8 mouse cellular contexts compared by ENCODE assay signal in genomic region chr1:35385430-35385829, GRCm38 (mm10).
DNase-seq lines count a peak whose midpoint lies in the region; ATAC-seq lines count a peak whose summit lies in the region.

No protein-coding gene starts in this region.

- no peaks in the 10 kb centered on the region for H3K4me1 ChIP-seq in intestine, embryonic 14.5 days (replicated peaks; ENCODE audit: control insufficient read depth, insufficient read depth, low read length)
- H3K4me1 ChIP-seq in intestine, embryonic 15.5 days (replicated peaks), result no peaks in the 10 kb centered on the region
- no peaks in the 10 kb centered on the region; the same call in 1 of the 2 replicates for H3K4me1 ChIP-seq in hindbrain, embryonic 16.5 days (ENCODE audit: control insufficient read depth, insufficient read depth, low read depth, low read length)
- no peaks in the 10 kb centered on the region for H3K4me1 ChIP-seq in limb, embryonic 11.5 days (ENCODE audit: control insufficient read depth, insufficient read depth, low read length)

- H3K36me3 ChIP-seq in intestine, embryonic 14.5 days (ENCODE audit: control insufficient read depth, insufficient read depth, low read length), result no peaks in the 10 kb centered on the region
- no peaks in the 10 kb centered on the region for H3K36me3 ChIP-seq in intestine, embryonic 15.5 days
- H3K36me3 ChIP-seq in hindbrain, embryonic 16.5 days (ENCODE audit: control insufficient read depth, insufficient read depth, low read length), result no peaks in the 10 kb centered on the region
- H3K36me3 ChIP-seq in limb, embryonic 11.5 days (ENCODE audit: control insufficient read depth, insufficient read depth, low read length), result no peaks in the 10 kb centered on the region

- no peaks in the 10 kb centered on the region for H3K27me3 ChIP-seq in intestine, embryonic 14.5 days (replicated peaks; ENCODE audit: control insufficient read depth, insufficient read depth, low read length)
- no peaks in the 10 kb centered on the region for H3K27me3 ChIP-seq in intestine, embryonic 15.5 days (replicated peaks)
- H3K27me3 ChIP-seq in hindbrain, embryonic 16.5 days (replicated peaks; ENCODE audit: control insufficient read depth, insufficient read depth, low read length), result no peaks in the 10 kb centered on the region
- H3K27me3 ChIP-seq in limb, embryonic 11.5 days (ENCODE audit: control insufficient read depth, insufficient read depth, low read length), result no peaks in the 10 kb centered on the region

- H3K27ac ChIP-seq in intestine, embryonic 14.5 days (ENCODE audit: low read depth), result no peak overlapping the region
- H3K27ac ChIP-seq in intestine, embryonic 15.5 days, result no peak overlapping the region
- H3K27ac ChIP-seq in hindbrain, embryonic 16.5 days (ENCODE audit: low read depth, low read length), result no peak overlapping the region
- H3K27ac ChIP-seq in limb, embryonic 11.5 days (replicated peaks; ENCODE audit: low read depth, low read length), result no peak overlapping the region

- WGBS in intestine, embryonic 14.5 days, result 33% methylated on average over 9 of the region's 9 CpGs
- 36% methylated on average over 9 of the region's 9 CpGs for WGBS in intestine, embryonic 15.5 days
- WGBS in hindbrain, embryonic 16.5 days, result 35% methylated on average over 9 of the region's 9 CpGs
- 48% methylated on average over 9 of the region's 9 CpGs for WGBS in limb, embryonic 11.5 days

- no peaks in the 10 kb centered on the region for H3K9me3 ChIP-seq in intestine, embryonic 14.5 days (ENCODE audit: control insufficient read depth, low read length)
- no peaks in the 10 kb centered on the region for H3K9me3 ChIP-seq in intestine, embryonic 15.5 days
- no peaks in the 10 kb centered on the region for H3K9me3 ChIP-seq in hindbrain, embryonic 16.5 days (ENCODE audit: control insufficient read depth, low read length)
- no peaks in the 10 kb centered on the region for H3K9me3 ChIP-seq in limb, embryonic 11.5 days (ENCODE audit: control insufficient read depth, low read length)

- no peak for ATAC-seq in intestine, embryonic 14.5 days (replicated peaks; ENCODE audit: low FRiP score, low TSS enrichment, low read depth)
- ATAC-seq in intestine, embryonic 15.5 days, result no peak
- ATAC-seq in hindbrain, embryonic 16.5 days, result peak; percentile 42; the same call in 1 of the 2 replicates
- ATAC-seq in limb, embryonic 11.5 days (ENCODE audit: insufficient number of reproducible peaks, low FRiP score, low TSS enrichment, low read depth), result no peak

- peak; percentile 84 for DNase-seq in intestine, embryonic 14.5 days (ENCODE audit: low spot score)
- DNase-seq in cerebellum, adult 11 months, result peak; percentile 66
- peak; percentile 59 for DNase-seq in gastrocnemius, adult 18-20 months (ENCODE audit: low spot score)
- DNase-seq in limb, embryonic 11.5 days (ENCODE audit: low spot score), result peak; percentile 83
- peak; percentile 57 for DNase-seq in ovary, adult 18-20 months (ENCODE audit: low spot score)
- DNase-seq in thymus, postnatal 10 days (ENCODE audit: low spot score in 2 of 2), result peak; percentile 36 to 80

- no peak overlapping the region for H3K9ac ChIP-seq in intestine, embryonic 14.5 days (ENCODE audit: low read length)
- no peak overlapping the region for H3K9ac ChIP-seq in intestine, embryonic 15.5 days
- no peak overlapping the region for H3K9ac ChIP-seq in hindbrain, embryonic 16.5 days (ENCODE audit: low read depth, low read length)
- no peak overlapping the region for H3K9ac ChIP-seq in limb, embryonic 11.5 days (ENCODE audit: low read length)

- H3K4me3 ChIP-seq in intestine, embryonic 14.5 days (ENCODE audit: low read depth, low read length), result no peak overlapping the region
- no peak overlapping the region for H3K4me3 ChIP-seq in intestine, embryonic 15.5 days (replicated peaks)
- no peak overlapping the region for H3K4me3 ChIP-seq in hindbrain, embryonic 16.5 days (ENCODE audit: low read length)
- no peak overlapping the region for H3K4me3 ChIP-seq in limb, embryonic 11.5 days (ENCODE audit: low read depth, low read length)

- no peak overlapping the region for H3K4me2 ChIP-seq in intestine, embryonic 14.5 days (ENCODE audit: low read length)
- H3K4me2 ChIP-seq in intestine, embryonic 15.5 days (replicated peaks), result no peak overlapping the region
- peak overlapping the region; percentile 11; the same call in 1 of the 2 replicates for H3K4me2 ChIP-seq in hindbrain, embryonic 16.5 days (ENCODE audit: low read length)
- H3K4me2 ChIP-seq in limb, embryonic 11.5 days (ENCODE audit: low read depth, severe bottlenecking), result no peak overlapping the region
